Mouse (Mus musculus): ENCODE data around the gene BC048562.

DNA sequence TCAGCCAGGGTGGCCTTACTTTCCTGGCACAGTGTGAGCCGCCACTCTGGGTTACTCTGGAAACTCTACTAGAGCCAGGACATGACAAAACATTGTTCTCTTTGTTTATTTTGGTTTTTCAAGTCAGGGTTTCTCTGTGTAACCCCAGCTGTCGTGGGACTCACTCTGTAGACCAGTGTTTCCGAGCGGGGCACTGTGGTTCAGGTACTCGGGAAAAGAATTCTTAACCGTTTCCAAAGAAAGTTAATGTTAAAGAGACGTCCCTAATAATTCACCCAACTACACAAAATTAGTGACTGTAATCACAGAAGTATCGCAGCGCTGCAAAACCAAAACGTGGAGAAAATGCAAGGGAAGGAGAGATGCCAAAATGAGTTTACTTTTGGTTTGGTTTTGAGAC lies 47.7 kb upstream of the BC048562 start:
- TF ChIP-seq CTCF (IDR thresholded peaks at IDR 0.05; ENCODE audit: insufficient read depth, low read depth, low read length), result no peak
- TF ChIP-seq POLR2A (IDR thresholded peaks at IDR 0.05; ENCODE audit: insufficient read depth, low read depth, low read length), result no peak
